Mouse (Mus musculus): ENCODE measurements around the gene Zdhhc18. TPM values are rescaled to one million over a fixed set of nuclear protein-coding genes. Genes with fewer than 3 reads are reported as not detected.

The Zdhhc18 gene
- total and polyA plus RNA-seq, 3 experiments: 6.7 to 15.6 TPM; not detected in 1

DNA sequence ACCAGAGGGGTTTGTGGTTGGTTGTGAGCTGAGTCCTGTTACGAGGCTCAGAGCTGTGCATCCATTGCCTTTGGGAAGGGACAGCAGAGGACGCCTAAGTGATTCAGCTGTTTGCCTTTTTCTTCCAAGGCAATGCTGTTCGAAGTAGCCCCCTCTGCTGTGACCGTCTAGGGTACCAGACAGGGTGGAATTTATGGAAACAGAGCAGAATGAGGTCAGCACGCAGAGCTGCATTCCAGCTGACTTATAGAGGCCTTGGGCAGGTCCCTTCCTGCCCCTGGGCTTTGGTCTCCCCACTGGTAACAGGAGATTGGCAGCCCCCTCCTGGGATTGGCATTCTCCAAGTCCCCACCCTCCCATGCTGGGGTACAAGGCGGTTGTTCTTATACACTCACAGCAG, 45.1 kb downstream of the Zdhhc18 start:
- H3K9ac ChIP-seq (ENCODE audit: control insufficient read depth, low read depth, low read length, poor library complexity, severe bottlenecking): no peak overlapping the region

DNA sequence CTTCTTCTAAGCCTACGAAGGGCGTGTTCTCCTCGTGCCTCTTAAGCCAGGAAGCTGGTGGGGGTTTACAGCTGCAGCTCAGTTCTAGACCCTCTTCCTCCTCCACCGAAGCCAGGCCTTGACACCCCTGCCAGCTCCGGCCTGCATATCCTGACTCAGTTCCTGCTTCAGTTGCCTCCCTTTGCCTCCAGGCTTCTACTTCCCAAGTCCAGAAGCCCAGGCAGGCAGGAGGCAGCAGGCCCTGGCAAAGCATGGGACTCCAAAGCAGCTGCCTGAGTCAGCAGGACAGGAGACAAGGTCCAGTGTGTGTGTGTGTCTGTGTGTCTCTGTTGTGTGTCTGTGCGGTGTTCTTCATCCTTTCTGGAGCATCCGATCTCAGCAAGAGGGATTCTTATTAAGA, 45.8 kb downstream of the Zdhhc18 start:
- no peak overlapping the region for H3K4me3 ChIP-seq (ENCODE audit: control insufficient read depth in 1 of 2, insufficient read depth in 1 of 2, low read depth in 2 of 2, low read length in 2 of 2)
- H3K4me1 ChIP-seq (ENCODE audit: control insufficient read depth in 1 of 2, insufficient read depth in 2 of 2, low read length in 2 of 2): no peaks in the 10 kb centered on the region
- H3K9ac ChIP-seq (ENCODE audit: control insufficient read depth, low read depth, low read length, poor library complexity, severe bottlenecking): no peak overlapping the region
- DNase-seq (ENCODE audit: low read depth, low spot score): no peak
- no peaks in the 10 kb centered on the region for H3K9me3 ChIP-seq (replicated peaks; ENCODE audit: insufficient read depth, low read length)
- no peak for TF ChIP-seq CHD1 (IDR thresholded peaks at IDR 0.05; ENCODE audit: low read depth, low read length)
- H3K79me2 ChIP-seq (ENCODE audit: control insufficient read depth, insufficient read depth, low read length, poor library complexity): no peaks in the 10 kb centered on the region; the same call in 1 of the 2 replicates
- no peaks in the 10 kb centered on the region for H3K27me3 ChIP-seq (ENCODE audit: control insufficient read depth in 1 of 2, insufficient read depth in 2 of 2, low read length in 2 of 2)
- no peaks in the 10 kb centered on the region for H3K36me3 ChIP-seq (ENCODE audit: control insufficient read depth in 1 of 2, insufficient read depth in 2 of 2, low read length in 2 of 2)
- H3K27ac ChIP-seq (ENCODE audit: control insufficient read depth, low read depth, low read length): no peak overlapping the region

More for the DNA sequence above, 45.1 kb downstream of the Zdhhc18 start:
- no peaks in the 10 kb centered on the region for H3K36me3 ChIP-seq (ENCODE audit: control insufficient read depth in 1 of 2, insufficient read depth in 2 of 2, low read length in 2 of 2)
- H3K79me2 ChIP-seq (ENCODE audit: control insufficient read depth, insufficient read depth, low read length, poor library complexity): no peaks in the 10 kb centered on the region
- no peaks in the 10 kb centered on the region for H3K27me3 ChIP-seq (ENCODE audit: control insufficient read depth in 1 of 2, insufficient read depth in 2 of 2, low read length in 2 of 2)
- H3K9me3 ChIP-seq (replicated peaks; ENCODE audit: insufficient read depth, low read length): no peaks in the 10 kb centered on the region
- no peak overlapping the region for H3K4me3 ChIP-seq (ENCODE audit: control insufficient read depth in 1 of 2, insufficient read depth in 1 of 2, low read depth in 2 of 2, low read length in 2 of 2)
- no peak for DNase-seq (ENCODE audit: low read depth, low spot score)
- TF ChIP-seq ZNF384 (IDR thresholded peaks at IDR 0.05; ENCODE audit: low read depth, low read length) (no peak), MEF2A (IDR thresholded peaks at IDR 0.05; ENCODE audit: extremely low read depth, insufficient replicate concordance, low read depth, low read length, poor library complexity, severe bottlenecking) (no peak), MYC (IDR thresholded peaks at IDR 0.05; ENCODE audit: low read depth, low read length) (no peak), SIN3A (IDR thresholded peaks at IDR 0.05; ENCODE audit: low read length) (no peak), NRF1 (IDR thresholded peaks at IDR 0.05; ENCODE audit: insufficient read depth, low read depth, low read length, poor library complexity, severe bottlenecking) (no peak)
- H3K4me1 ChIP-seq (ENCODE audit: control insufficient read depth in 1 of 2, insufficient read depth in 2 of 2, low read length in 2 of 2): no peaks in the 10 kb centered on the region
- no peak overlapping the region for H3K27ac ChIP-seq (ENCODE audit: control insufficient read depth, low read depth, low read length)

DNA sequence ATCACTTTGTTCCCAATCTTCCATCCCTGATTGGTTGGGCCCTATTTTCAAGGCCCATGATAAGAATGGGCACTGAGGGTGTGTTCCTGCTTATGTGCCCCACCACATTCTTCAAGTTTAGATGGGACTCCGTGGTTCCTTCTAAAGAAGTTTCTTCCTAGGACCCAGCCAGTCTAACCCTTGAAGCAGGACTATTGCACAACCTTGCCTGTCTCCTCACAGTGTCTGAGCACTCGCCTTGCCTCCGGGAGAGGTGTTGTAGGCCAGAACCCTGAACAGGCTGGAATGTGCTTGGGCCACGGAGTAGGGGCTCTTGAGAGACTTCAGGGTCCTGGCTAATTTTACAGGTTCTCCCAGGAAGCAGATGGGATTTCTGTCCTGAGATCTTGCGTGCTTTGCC, 46.9 kb downstream of the Zdhhc18 start:
- H3K27ac ChIP-seq (ENCODE audit: control insufficient read depth, low read depth, low read length): no peak overlapping the region
- peaks cover 0 to 3% of the 10 kb centered on the region in 2 experiments; a peak in 1 of 4 replicates for H3K4me1 ChIP-seq (ENCODE audit: control insufficient read depth in 1 of 2, insufficient read depth in 2 of 2, low read length in 2 of 2)
- no peak overlapping the region for H3K9ac ChIP-seq (ENCODE audit: control insufficient read depth, low read depth, low read length, poor library complexity, severe bottlenecking)
- H3K9me3 ChIP-seq (replicated peaks; ENCODE audit: insufficient read depth, low read length): no peaks in the 10 kb centered on the region
- DNase-seq (ENCODE audit: low read depth, low spot score): no peak
- no peaks in the 10 kb centered on the region; a peak in 1 of 4 replicates for H3K36me3 ChIP-seq (ENCODE audit: control insufficient read depth in 1 of 2, insufficient read depth in 2 of 2, low read length in 2 of 2)
- no peak overlapping the region for H3K4me3 ChIP-seq (ENCODE audit: control insufficient read depth in 1 of 2, insufficient read depth in 1 of 2, low read depth in 2 of 2, low read length in 2 of 2)
- H3K27me3 ChIP-seq (ENCODE audit: control insufficient read depth in 1 of 2, insufficient read depth in 2 of 2, low read length in 2 of 2): no peaks in the 10 kb centered on the region
- no peak for TF ChIP-seq BHLHE40 (IDR thresholded peaks at IDR 0.05; ENCODE audit: borderline replicate concordance, low read depth, low read length)
- no peak for TF ChIP-seq HCFC1 (IDR thresholded peaks at IDR 0.05; ENCODE audit: low read depth, low read length)
- no peak for TF ChIP-seq MEF2A (IDR thresholded peaks at IDR 0.05; ENCODE audit: extremely low read depth, insufficient replicate concordance, low read depth, low read length, poor library complexity, severe bottlenecking)
- TF ChIP-seq RCOR1 (IDR thresholded peaks at IDR 0.05; ENCODE audit: low read depth, low read length): no peak
- no peak for TF ChIP-seq GATA1 (IDR thresholded peaks at IDR 0.05; ENCODE audit: low read depth, low read length)
- no peak for TF ChIP-seq ZKSCAN1 (IDR thresholded peaks at IDR 0.05; ENCODE audit: low read depth, low read length)
- TF ChIP-seq USF2 (IDR thresholded peaks at IDR 0.05; ENCODE audit: borderline replicate concordance in 1 of 2, insufficient read depth in 1 of 2, low read depth in 1 of 2, low read length in 2 of 2): no peak
- TF ChIP-seq E2F4 (IDR thresholded peaks at IDR 0.05; ENCODE audit: borderline replicate concordance, low read depth, low read length): no peak
- no peak for TF ChIP-seq TCF12 (IDR thresholded peaks at IDR 0.05; ENCODE audit: low read depth, low read length)
- TF ChIP-seq USF1 (IDR thresholded peaks at IDR 0.05; ENCODE audit: low read depth, low read length): no peak
- TF ChIP-seq MXI1 (IDR thresholded peaks at IDR 0.05; ENCODE audit: low read depth, low read length): no peak
- TF ChIP-seq ZC3H11A (IDR thresholded peaks at IDR 0.05; ENCODE audit: low read depth, low read length): no peak
- TF ChIP-seq UBTF (IDR thresholded peaks at IDR 0.05; ENCODE audit: borderline replicate concordance, insufficient read depth, low read depth, low read length): no peak
- no peak for TF ChIP-seq JUND (IDR thresholded peaks at IDR 0.05; ENCODE audit: low read depth, low read length)
- no peak for TF ChIP-seq ELF1 (IDR thresholded peaks at IDR 0.05; ENCODE audit: low read depth, low read length)
- no peak for TF ChIP-seq NRF1 (IDR thresholded peaks at IDR 0.05; ENCODE audit: insufficient read depth, low read depth, low read length, poor library complexity, severe bottlenecking)
- no peak for TF ChIP-seq EP300 (IDR thresholded peaks at IDR 0.05; ENCODE audit: low read depth in 1 of 2, low read length in 2 of 2)
- no peak for TF ChIP-seq SIN3A (IDR thresholded peaks at IDR 0.05; ENCODE audit: low read length)
- no peak for TF ChIP-seq MAFK (IDR thresholded peaks at IDR 0.05; ENCODE audit: borderline replicate concordance, low read depth, low read length)
- no peaks in the 10 kb centered on the region; the same call in 1 of the 2 replicates for H3K79me2 ChIP-seq (ENCODE audit: control insufficient read depth, insufficient read depth, low read length, poor library complexity)
